Mouse (Mus musculus) lung, embryonic 14.5 days (tissue): Measurements from ENCODE around the gene Ak1. TPM values are rescaled to one million over a fixed set of nuclear protein-coding genes. Genes with fewer than 3 reads are reported as not detected.
A peak's percentile ranks its signal among the peaks of the same experiment; 100 is the strongest.

Source experiments
- ATAC-seq: fragments of 200-750 bp; cut with Nextera tagmentation; 2 replicates; pipeline ENCODE4 v1.8.0; 2017; ENCODE audit warnings: mild to moderate bottlenecking, moderate TSS enrichment, moderate library complexity; ENCODE audit not compliant: insufficient read depth
- DNase-seq: peaks from one replicate; pipeline ENCODE4 v3.0.0-alpha.2; 2015
- H3K27ac ChIP-seq: fragments of 300-500 bp; sonication (generic); 2 replicates; pipeline ENCODE4 v1.5.1; 2014; ENCODE audit warnings: low read depth, mild to moderate bottlenecking, moderate library complexity
- H3K27me3 ChIP-seq: fragments of 300-500 bp; sonication (generic); 2 replicates; pipeline ENCODE4 v1.6.1; 2014; ENCODE audit warnings: low read length, control low read depth; ENCODE audit not compliant: insufficient read depth
- H3K36me3 ChIP-seq: fragments of 300-500 bp; sonication (generic); 2 replicates; pipeline ENCODE4 v1.6.1; 2014; ENCODE audit warnings: control low read depth; ENCODE audit not compliant: insufficient read depth
- H3K4me1 ChIP-seq: fragments of 300-500 bp; sonication (generic); 2 replicates; pipeline ENCODE4 v1.6.1; 2014; ENCODE audit warnings: antibody characterized with exemption, control low read depth; ENCODE audit not compliant: insufficient read depth
- H3K4me2 ChIP-seq: fragments of 300-500 bp; sonication (generic); 2 replicates; pipeline ENCODE4 v1.6.1; 2014; ENCODE audit warnings: mild to moderate bottlenecking
- H3K4me3 ChIP-seq: fragments of 300-500 bp; sonication (generic); 2 replicates; pipeline ENCODE4 v1.5.1; 2014; ENCODE audit warnings: low read depth, low read length
- H3K9ac ChIP-seq: fragments of 300-500 bp; sonication (generic); 2 replicates; pipeline ENCODE4 v1.6.1; 2014
- H3K9me3 ChIP-seq: fragments of 300-500 bp; sonication (generic); 2 replicates; pipeline ENCODE4 v1.6.1; 2016; ENCODE audit warnings: low read depth, low read length, control low read depth
- CTCF ChIP-seq: IDR thresholded peaks from 2 replicates; pipeline ENCODE4 v1.5.1; 2016; ENCODE audit warnings: antibody characterized with exemption, low read depth
- WGBS: fragments of 180-500 bp; shearing (Covaris S2); extraction: QIAGEN DNeasy Blood & Tissue Kit; methylation state at CpG from one replicate; pipeline ENCODE4 v1.1.7; 2014; 5-methylcytosine and 5-hydroxymethylcytosine counted together
- polyA plus RNA-seq: library from polyadenylated mRNA; unstranded; fragments of >200 nt; fragmentation: Nextera tagmentation; extraction: Ambion mirVana; gene quantifications from 2 replicates; pipeline ENCODE4 v1.2.1, GENCODE M21; 2014

Ak1 gene
- polyA plus RNA-seq, 1 experiment from 2014 or later = 34.3 TPM

DNA sequence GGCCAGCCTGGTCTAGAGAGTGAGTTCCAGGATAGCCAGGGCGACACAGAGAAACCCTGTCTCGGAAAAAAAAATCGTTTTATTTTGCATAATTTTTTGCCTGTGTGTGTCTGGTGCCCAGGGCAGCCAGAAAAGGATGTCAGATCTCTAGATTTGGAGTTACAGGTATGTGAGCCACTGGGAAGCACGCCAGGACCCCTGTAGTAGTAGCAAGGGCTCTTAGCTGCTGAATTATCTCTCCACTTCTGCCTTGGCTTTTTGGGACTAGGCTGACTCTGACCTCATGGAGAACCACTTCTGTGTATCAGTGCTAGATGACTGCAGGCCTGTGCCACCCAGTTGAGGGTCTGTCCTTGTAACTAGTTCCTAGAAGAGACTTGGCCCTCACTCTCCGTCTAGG lies 20.3 kb downstream of the Ak1 start:
- H3K9me3 ChIP-seq = no peaks in the 10 kb centered on the region
- H3K4me2 ChIP-seq = no peak overlapping the region
- 81% methylated on average over 5 of the region's 5 CpGs for WGBS
- TF ChIP-seq CTCF = no peak
- H3K36me3 ChIP-seq = no peaks in the 10 kb centered on the region
- ATAC-seq (no peak), DNase-seq (no peak)
- no peak overlapping the region for H3K9ac ChIP-seq
- no peaks in the 10 kb centered on the region for H3K27me3 ChIP-seq
- H3K4me3 ChIP-seq = no peak overlapping the region
- peaks cover 12% of the 10 kb centered on the region for H3K4me1 ChIP-seq
- H3K27ac ChIP-seq = no peak overlapping the region

DNA sequence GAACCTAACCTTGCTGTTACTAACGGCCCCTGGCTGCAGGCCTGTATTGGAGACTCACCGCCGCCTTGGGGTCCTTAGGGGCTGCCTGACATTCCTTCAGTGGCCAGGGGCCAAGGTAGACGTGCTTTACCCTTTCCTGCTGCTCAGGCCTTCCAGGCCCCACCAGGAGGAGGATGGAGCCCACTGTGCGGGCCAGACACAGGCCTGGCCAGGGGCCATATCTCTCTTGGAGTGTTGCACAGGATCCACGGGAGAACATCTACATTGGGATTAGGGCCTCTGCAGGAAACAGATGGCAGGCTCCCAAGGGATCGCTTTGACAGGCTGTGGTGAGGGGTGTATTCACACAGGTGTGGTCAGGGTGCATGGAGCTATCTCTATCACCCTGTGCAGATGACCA lies 21.3 kb downstream of the Ak1 start:
- Histone ChIP-seq H3K27me3 (no peaks in the 10 kb centered on the region), H3K27ac (no peak overlapping the region), H3K4me2 (no peak overlapping the region), H3K9ac (no peak overlapping the region), H3K9me3 (no peaks in the 10 kb centered on the region), H3K4me3 (no peak overlapping the region), H3K4me1 (peaks cover 9% of the 10 kb centered on the region), H3K36me3 (no peaks in the 10 kb centered on the region)
- no peak for TF ChIP-seq CTCF
- WGBS = 59% methylated on average over 7 of the region's 7 CpGs
- ATAC-seq (no peak), DNase-seq (no peak)

DNA sequence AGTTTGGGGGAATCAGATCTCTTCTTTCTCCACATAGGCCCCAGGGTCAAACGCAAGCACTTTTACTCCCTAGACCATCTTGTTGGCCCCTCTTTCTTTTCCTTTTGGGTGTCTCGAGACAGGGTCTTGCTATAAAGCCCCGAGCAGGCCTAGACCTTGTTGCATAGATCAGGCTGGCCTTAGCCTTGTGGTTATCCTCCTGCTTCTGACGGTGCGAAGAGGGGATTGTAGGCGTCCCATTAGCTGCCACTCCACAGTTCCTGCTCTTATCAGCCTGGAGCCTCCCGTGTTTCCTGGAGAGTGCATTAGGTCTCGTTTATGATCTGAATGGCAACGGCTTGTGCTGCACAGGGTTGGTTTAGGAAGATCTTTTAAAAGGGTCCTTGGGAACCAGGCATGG lies 22.5 kb downstream of the Ak1 start:
- Histone ChIP-seq H3K9ac (no peak overlapping the region), H3K27ac (no peak overlapping the region), H3K27me3 (no peaks in the 10 kb centered on the region), H3K9me3 (no peaks in the 10 kb centered on the region), H3K4me1 (peaks cover 6% of the 10 kb centered on the region; the same call in 1 of the 2 replicates), H3K36me3 (no peaks in the 10 kb centered on the region), H3K4me2 (no peak overlapping the region), H3K4me3 (no peak overlapping the region)
- ATAC-seq (no peak), DNase-seq (no peak)
- 50% methylated on average over 9 of the region's 9 CpGs for WGBS
- TF ChIP-seq CTCF = no peak

DNA sequence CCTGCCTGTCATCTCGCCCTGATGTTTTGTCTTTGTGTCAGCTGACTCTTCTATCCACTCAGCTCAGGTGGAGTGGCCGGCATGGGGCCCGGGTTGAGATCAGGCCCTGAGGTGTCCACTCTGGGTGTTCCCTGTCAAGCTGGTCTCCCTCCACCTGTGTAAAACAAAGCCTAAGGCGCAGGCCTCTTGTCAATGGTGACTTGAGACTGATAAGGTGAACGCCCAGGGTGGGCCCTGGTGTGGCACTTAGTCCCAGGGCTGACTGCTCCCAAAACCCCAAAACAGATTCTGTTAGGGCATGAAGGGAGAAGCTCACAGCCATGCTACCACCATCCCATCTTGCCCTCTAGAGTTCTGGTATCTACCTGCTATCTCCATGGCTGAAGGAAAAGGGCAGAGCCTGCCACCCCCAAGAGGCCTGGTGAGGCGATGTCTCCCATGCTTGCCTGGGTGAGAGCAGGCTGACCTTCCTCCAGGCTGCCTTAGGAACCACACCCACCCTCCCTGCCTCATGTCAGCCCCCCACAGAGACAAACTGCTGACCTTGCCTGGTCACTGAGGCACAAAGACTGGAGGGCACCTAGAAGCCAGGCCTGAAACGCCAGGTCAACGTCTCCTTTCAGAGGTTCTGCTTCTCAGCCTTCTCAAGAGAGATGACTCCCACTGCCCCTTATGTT lies 23.4 kb downstream of the Ak1 start:
- peak overlapping the region; percentile 30 for H3K27ac ChIP-seq
- H3K4me1 ChIP-seq = peaks cover 6% of the 10 kb centered on the region; the same call in 1 of the 2 replicates
- no peak overlapping the region for H3K4me2 ChIP-seq
- TF ChIP-seq CTCF = no peak
- H3K9me3 ChIP-seq = no peaks in the 10 kb centered on the region
- no peak for ATAC-seq
- H3K36me3 ChIP-seq = no peaks in the 10 kb centered on the region
- H3K27me3 ChIP-seq = no peaks in the 10 kb centered on the region
- H3K4me3 ChIP-seq = no peak overlapping the region
- H3K9ac ChIP-seq = no peak overlapping the region
- WGBS = 73% methylated on average over 8 of the region's 8 CpGs
- DNase-seq = no peak

DNA sequence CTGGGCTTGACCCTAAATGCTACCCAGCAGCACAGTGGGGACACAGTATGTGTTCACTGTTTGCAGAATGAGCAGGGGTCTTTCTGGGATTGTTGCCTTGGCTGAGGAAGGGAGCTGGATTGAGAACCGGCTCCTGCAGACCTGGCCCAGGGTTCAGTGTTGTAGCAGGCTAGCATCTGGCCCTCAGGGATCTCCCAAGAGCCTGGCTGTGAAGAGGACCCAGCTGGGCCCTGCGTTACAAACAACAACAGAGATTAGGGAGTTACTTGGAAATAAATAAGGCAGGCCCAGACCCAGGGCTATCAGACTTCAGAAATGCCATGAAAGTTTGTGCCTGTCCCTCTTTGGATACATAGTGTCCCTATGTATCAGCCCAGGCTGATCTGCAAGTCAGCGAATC lies 24.1 kb downstream of the Ak1 start:
- no peak for ATAC-seq
- Histone ChIP-seq H3K27ac (peak overlapping the region; percentile 86), H3K4me3 (no peak overlapping the region), H3K4me1 (peaks cover 6% of the 10 kb centered on the region; the same call in 1 of the 2 replicates), H3K4me2 (no peak overlapping the region), H3K27me3 (no peaks in the 10 kb centered on the region), H3K9ac (no peak overlapping the region), H3K9me3 (no peaks in the 10 kb centered on the region), H3K36me3 (0 out of 2 replicates have a peak, but pooled peaks cover under 1% of the 10 kb centered on the region)
- DNase-seq = no peak
- TF ChIP-seq CTCF = no peak
- WGBS = 58% methylated on average over 3 of the region's 3 CpGs

DNA sequence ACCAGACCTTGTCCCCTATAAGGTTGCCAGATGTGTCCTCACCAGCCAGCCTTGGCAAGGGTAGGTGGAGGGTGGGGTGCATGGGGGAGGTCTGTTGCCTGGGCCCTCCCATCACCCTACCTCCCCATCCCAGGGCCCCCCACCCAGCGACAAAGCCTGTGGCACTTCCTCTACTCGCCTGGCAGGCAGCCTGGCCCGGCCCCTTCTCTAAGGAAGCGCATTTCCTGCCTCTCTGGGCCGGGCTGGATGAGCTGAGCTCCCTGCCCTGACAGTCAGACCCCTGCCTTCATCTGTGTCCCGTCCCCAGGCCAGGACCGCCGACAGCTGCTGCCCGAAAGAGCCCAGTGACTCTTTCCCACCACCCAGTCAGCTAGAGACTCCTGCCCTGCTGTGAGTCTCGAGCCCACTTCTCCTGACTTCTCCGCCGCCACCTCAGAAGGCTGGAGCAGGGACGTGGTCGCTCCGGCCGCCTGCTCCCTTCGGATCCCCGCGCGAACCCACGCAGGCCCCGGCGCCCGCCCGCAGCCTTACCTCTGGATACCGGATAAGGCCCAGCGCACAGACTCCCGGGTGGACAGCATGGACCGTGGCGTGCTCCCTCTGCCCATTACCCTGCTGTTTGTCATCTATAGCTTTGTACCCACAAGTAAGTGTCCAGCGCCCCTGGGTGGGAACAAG lies 25.0 kb downstream of the Ak1 start, which contains the start of gene Eng:
Eng (plus strand) TSS at position 217 of the 678 bp plus-strand sequence.
- H3K4me1 ChIP-seq = peaks cover 6% of the 10 kb centered on the region; the same call in 1 of the 2 replicates
- H3K36me3 ChIP-seq = 0 out of 2 replicates have a peak, but pooled peaks cover 5% of the 10 kb centered on the region
- no peaks in the 10 kb centered on the region for H3K9me3 ChIP-seq
- WGBS = 39% methylated on average over 31 of the region's 31 CpGs
- H3K27me3 ChIP-seq = no peaks in the 10 kb centered on the region
- H3K9ac ChIP-seq = peak within 1 kb of the TSS; percentile 67
- peak within 1 kb of the TSS; percentile 56 for H3K4me2 ChIP-seq
- TF ChIP-seq CTCF = no peak
- peak within 1 kb of the TSS; percentile 49 for H3K4me3 ChIP-seq
- peak; percentile 82 for ATAC-seq
- H3K27ac ChIP-seq = peak within 1 kb of the TSS; percentile 86
- DNase-seq = peak; percentile 84

DNA sequence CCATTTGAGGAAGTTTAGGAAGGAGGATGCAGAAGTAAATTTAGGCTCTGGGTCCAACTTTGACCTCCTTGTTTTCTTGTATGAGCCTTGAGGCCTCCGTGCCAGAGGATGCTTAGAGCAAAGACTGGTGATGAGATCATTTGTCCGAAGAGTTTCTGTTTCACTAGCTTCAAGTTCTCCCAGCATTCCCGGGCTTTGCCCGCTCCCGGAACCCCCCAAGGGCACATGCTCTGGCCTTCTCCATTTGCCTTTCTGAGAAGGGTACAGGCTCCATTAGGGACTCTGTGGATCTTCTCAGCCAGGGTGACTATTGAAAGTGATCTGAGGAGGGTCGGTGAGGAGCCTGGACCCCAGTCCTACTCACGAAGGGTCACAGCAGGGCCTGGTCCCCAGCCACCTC lies 25.8 kb downstream of the Ak1 start:
- Histone ChIP-seq H3K27me3 (no peaks in the 10 kb centered on the region), H3K9me3 (no peaks in the 10 kb centered on the region), H3K9ac (peak overlapping the region; percentile 67), H3K4me1 (peaks cover 6% of the 10 kb centered on the region; the same call in 1 of the 2 replicates), H3K4me3 (peak overlapping the region; percentile 49), H3K36me3 (0 out of 2 replicates have a peak, but pooled peaks cover 5% of the 10 kb centered on the region), H3K27ac (peak overlapping the region; percentile 86; the same call in 1 of the 2 replicates), H3K4me2 (peak overlapping the region; percentile 56)
- TF ChIP-seq CTCF = no peak
- DNase-seq (no peak), ATAC-seq (no peak)
- WGBS = 67% methylated on average over 7 of the region's 7 CpGs
